Mouse (Mus musculus) kidney, adult 2 months (tissue): ENCODE results near the gene Duox2.

ENCODE experiments used
- CTCF ChIP-seq: fragments of 200-500 bp; conservative IDR thresholded peaks from 2 replicates; pipeline ENCODE4 v1.5.1; 2011; ENCODE audit warnings: low read depth, mild to moderate bottlenecking, control low read depth, low read length, moderate library complexity, mixed read lengths; ENCODE audit not compliant: insufficient read depth, insufficient read length
- POLR2A ChIP-seq: fragments of 200-500 bp; IDR thresholded peaks from one replicate; pipeline ENCODE4 v1.6.1; 2011; ENCODE audit warnings: low read depth, low read length, control low read depth

GRCm38 (mm10) chr2:122237891-122238470 is 60.3 kb downstream of the Duox2 start:
- TF ChIP-seq POLR2A (no peak), CTCF (no peak)
